8 mouse cellular contexts compared by ENCODE assay signal in genomic region chr11:96354801-96355311, GRCm38 (mm10). TPM values are rescaled to one million over a fixed set of nuclear protein-coding genes. Genes with fewer than 3 reads are reported as not detected.
A peak's percentile ranks its signal among the peaks of the same experiment; 100 is the strongest.
DNase-seq lines count a peak whose midpoint lies in the region; ATAC-seq and TF ChIP-seq lines count a peak whose summit lies in the region.

No protein-coding gene starts in this region.

- WGBS in kidney, embryonic 14.5 days = 4% methylated on average over 9 of the region's 9 CpGs
- WGBS in embryonic facial prominence, embryonic 11.5 days = 4% methylated on average over 9 of the region's 9 CpGs
- WGBS in hindbrain, embryonic 11.5 days = 3% methylated on average over 9 of the region's 9 CpGs
- 12% methylated on average over 9 of the region's 9 CpGs for WGBS in liver, embryonic 15.5 days (ENCODE audit: insufficient replicate concordance)

- ATAC-seq in kidney, embryonic 14.5 days (ENCODE audit: low FRiP score, low TSS enrichment) = no peak
- ATAC-seq in embryonic facial prominence, embryonic 11.5 days (replicated peaks; ENCODE audit: insufficient number of reproducible peaks, low FRiP score, low TSS enrichment, low read depth) = no peak
- ATAC-seq in hindbrain, embryonic 11.5 days (ENCODE audit: low FRiP score) = no peak
- ATAC-seq in liver, embryonic 15.5 days (ENCODE audit: insufficient read depth) = no peak

- H3K4me3 ChIP-seq in kidney, embryonic 14.5 days (ENCODE audit: low read length) = peak overlapping the region; percentile 94
- peak overlapping the region; percentile 24; the same call in 1 of the 2 replicates for H3K4me3 ChIP-seq in embryonic facial prominence, embryonic 11.5 days (ENCODE audit: low read depth, low read length)
- peak overlapping the region; percentile 72 for H3K4me3 ChIP-seq in hindbrain, embryonic 11.5 days (ENCODE audit: low read depth, low read length)
- no peak overlapping the region for H3K4me3 ChIP-seq in liver, embryonic 15.5 days (replicated peaks)
- H3K4me3 ChIP-seq in left cerebral cortex, adult 2 months = no peak overlapping the region

- no peak for TF ChIP-seq CTCF in left cerebral cortex, adult 2 months (IDR thresholded peaks at IDR 0.05)

- H3K4me1 ChIP-seq in kidney, embryonic 14.5 days (ENCODE audit: control insufficient read depth, insufficient read depth, low read length) = peaks cover 19% of the 10 kb centered on the region
- H3K4me1 ChIP-seq in embryonic facial prominence, embryonic 11.5 days (ENCODE audit: control insufficient read depth, insufficient read depth, low read length) = no peaks in the 10 kb centered on the region
- H3K4me1 ChIP-seq in hindbrain, embryonic 11.5 days (replicated peaks; ENCODE audit: control insufficient read depth, insufficient read depth, low read length) = peaks cover 5% of the 10 kb centered on the region; the same call in 1 of the 2 replicates
- H3K4me1 ChIP-seq in liver, embryonic 15.5 days (replicated peaks) = no peaks in the 10 kb centered on the region

- H3K4me2 ChIP-seq in kidney, embryonic 14.5 days (replicated peaks; ENCODE audit: low read depth, low read length) = peak overlapping the region; percentile 91
- peak overlapping the region; percentile 47 for H3K4me2 ChIP-seq in embryonic facial prominence, embryonic 11.5 days (ENCODE audit: low read depth, low read length)
- H3K4me2 ChIP-seq in hindbrain, embryonic 11.5 days (replicated peaks; ENCODE audit: low read depth, low read length) = peak overlapping the region; percentile 63
- peak overlapping the region; percentile 36; the same call in 1 of the 2 replicates for H3K4me2 ChIP-seq in liver, embryonic 15.5 days

- peaks cover 7% of the 10 kb centered on the region; the same call in 1 of the 2 replicates for H3K36me3 ChIP-seq in kidney, embryonic 14.5 days (ENCODE audit: control insufficient read depth, insufficient read depth, low read length)
- no peaks in the 10 kb centered on the region for H3K36me3 ChIP-seq in embryonic facial prominence, embryonic 11.5 days (replicated peaks; ENCODE audit: control insufficient read depth, insufficient read depth, low read depth, low read length)
- no peaks in the 10 kb centered on the region for H3K36me3 ChIP-seq in hindbrain, embryonic 11.5 days (ENCODE audit: control insufficient read depth, insufficient read depth, low read length)
- H3K36me3 ChIP-seq in liver, embryonic 15.5 days (replicated peaks) = no peaks in the 10 kb centered on the region

- intact Hi-C loops in left cerebral cortex, adult 2 months (cut with DNase I) = loop anchor here (5.0 kb wide), 2 partner anchors 38 to 343 kb away; partner anchors contain the start of gene Hoxb4
- intact Hi-C loops in left cerebral cortex, postnatal 36 days (cut with DNase I) = loop anchor here (5.0 kb wide), 1 partner anchor 348 kb away; the partner anchor contains the start of gene Igf2bp1

- peak overlapping the region; percentile 99 for H3K27ac ChIP-seq in kidney, embryonic 14.5 days (ENCODE audit: low read depth, low read length)
- H3K27ac ChIP-seq in embryonic facial prominence, embryonic 11.5 days (replicated peaks; ENCODE audit: low read depth, low read length) = no peak overlapping the region
- H3K27ac ChIP-seq in hindbrain, embryonic 11.5 days (ENCODE audit: low read depth, low read length) = peak overlapping the region; percentile 98
- H3K27ac ChIP-seq in liver, embryonic 15.5 days (replicated peaks) = no peak overlapping the region
- no peak overlapping the region for H3K27ac ChIP-seq in left cerebral cortex, adult 2 months

- H3K27me3 ChIP-seq in kidney, embryonic 14.5 days (ENCODE audit: control insufficient read depth, insufficient read depth, low read length) = no peaks in the 10 kb centered on the region
- peaks cover 64% of the 10 kb centered on the region for H3K27me3 ChIP-seq in embryonic facial prominence, embryonic 11.5 days (ENCODE audit: control insufficient read depth, insufficient read depth, low read length)
- peaks cover 45% of the 10 kb centered on the region for H3K27me3 ChIP-seq in hindbrain, embryonic 11.5 days (ENCODE audit: control insufficient read depth, insufficient read depth, low read length)
- peaks cover 84% of the 10 kb centered on the region for H3K27me3 ChIP-seq in liver, embryonic 15.5 days

- H3K9ac ChIP-seq in kidney, embryonic 14.5 days (ENCODE audit: low read depth, low read length) = peak overlapping the region; percentile 100
- peak overlapping the region; percentile 58; the same call in 1 of the 2 replicates for H3K9ac ChIP-seq in embryonic facial prominence, embryonic 11.5 days (replicated peaks; ENCODE audit: low read length)
- H3K9ac ChIP-seq in hindbrain, embryonic 11.5 days (ENCODE audit: low read depth, low read length) = peak overlapping the region; percentile 98
- H3K9ac ChIP-seq in liver, embryonic 15.5 days = no peak overlapping the region

- H3K9me3 ChIP-seq in kidney, embryonic 14.5 days (ENCODE audit: control insufficient read depth, low read length) = no peaks in the 10 kb centered on the region
- no peaks in the 10 kb centered on the region for H3K9me3 ChIP-seq in embryonic facial prominence, embryonic 11.5 days (replicated peaks; ENCODE audit: control insufficient read depth, low read length)
- no peaks in the 10 kb centered on the region for H3K9me3 ChIP-seq in hindbrain, embryonic 11.5 days (ENCODE audit: control insufficient read depth, low read length)
- no peaks in the 10 kb centered on the region for H3K9me3 ChIP-seq in liver, embryonic 15.5 days (replicated peaks)

- DNase-seq in kidney, postnatal 10 days = no peak
- DNase-seq in embryonic facial prominence, embryonic 11.5 days (ENCODE audit: low spot score) = no peak
- DNase-seq in hindbrain, embryonic 11.5 days (ENCODE audit: low spot score) = no peak
- no peak for DNase-seq in layer of hippocampus, adult 8-10 months (ENCODE audit: low spot score in 2 of 2)
- DNase-seq in left cerebral cortex, adult 2 months (ENCODE audit: extremely low spot score in 1 of 2, low spot score in 2 of 2) = no peak
- DNase-seq in left cerebral cortex, postnatal 36 days (ENCODE audit: low spot score in 2 of 2) = no peak

RNA-seq across cellular contexts. Expression of gene Hoxb2, which starts 4.5 kb away (rescaled TPM):
- polyA plus RNA-seq in kidney, embryonic 14.5 days (2014; fragmentation: Nextera tagmentation; extraction: Ambion mirVana) = 49.9 and 67.2 TPM in 2 replicates
- polyA plus RNA-seq in embryonic facial prominence, embryonic 11.5 days (2014; fragmentation: Nextera tagmentation; extraction: Ambion mirVana) = 6.3 and 8.4 TPM in 2 replicates
- polyA plus RNA-seq in hindbrain, embryonic 11.5 days (2014; fragmentation: Nextera tagmentation; extraction: Ambion mirVana) = 64.9 and 67.5 TPM in 2 replicates
- polyA plus RNA-seq in liver, embryonic 15.5 days (2015; fragmentation: Nextera tagmentation; extraction: Ambion mirVana) = 0.75 and 1.1 TPM in 2 replicates
- not detected for total RNA-seq in layer of hippocampus, adult 8-10 months (2022)
- total RNA-seq in left cerebral cortex, adult 2 months (2021) = not detected
- total RNA-seq in left cerebral cortex, postnatal 36 days (2021) = not detected

RNA-seq across cellular contexts. Expression of gene Hoxb1, which starts 10.7 kb away (rescaled TPM):
- 0.27 and 0.37 TPM in 2 replicates for polyA plus RNA-seq in kidney, embryonic 14.5 days (2014; fragmentation: Nextera tagmentation; extraction: Ambion mirVana)
- polyA plus RNA-seq in embryonic facial prominence, embryonic 11.5 days (2014; fragmentation: Nextera tagmentation; extraction: Ambion mirVana) = 0.26 and 0.97 TPM in 2 replicates
- 7.3 and 8.2 TPM in 2 replicates for polyA plus RNA-seq in hindbrain, embryonic 11.5 days (2014; fragmentation: Nextera tagmentation; extraction: Ambion mirVana)
- polyA plus RNA-seq in liver, embryonic 15.5 days (2015; fragmentation: Nextera tagmentation; extraction: Ambion mirVana) = not detected in 2 replicates
- not detected for total RNA-seq in layer of hippocampus, adult 8-10 months (2022)
- not detected for total RNA-seq in left cerebral cortex, adult 2 months (2021)
- not detected for total RNA-seq in left cerebral cortex, postnatal 36 days (2021)

RNA-seq across cellular contexts. Expression of gene Hoxb3, which starts 31.7 kb away (rescaled TPM):
- 8.2 and 8.6 TPM in 2 replicates for polyA plus RNA-seq in kidney, embryonic 14.5 days (2014; fragmentation: Nextera tagmentation; extraction: Ambion mirVana)
- 0.65 and 0.79 TPM in 2 replicates for polyA plus RNA-seq in embryonic facial prominence, embryonic 11.5 days (2014; fragmentation: Nextera tagmentation; extraction: Ambion mirVana)
- 10.5 and 13.1 TPM in 2 replicates for polyA plus RNA-seq in hindbrain, embryonic 11.5 days (2014; fragmentation: Nextera tagmentation; extraction: Ambion mirVana)
- polyA plus RNA-seq in liver, embryonic 15.5 days (2015; fragmentation: Nextera tagmentation; extraction: Ambion mirVana) = 0.05 and 0.26 TPM in 2 replicates
- not detected for total RNA-seq in layer of hippocampus, adult 8-10 months (2022)
- total RNA-seq in left cerebral cortex, adult 2 months (2021) = not detected
- not detected for total RNA-seq in left cerebral cortex, postnatal 36 days (2021)

RNA-seq across cellular contexts. Expression of gene Hoxb4, which starts 36.8 kb away (rescaled TPM):
- 4.2 and 8.6 TPM in 2 replicates for polyA plus RNA-seq in kidney, embryonic 14.5 days (2014; fragmentation: Nextera tagmentation; extraction: Ambion mirVana)
- polyA plus RNA-seq in embryonic facial prominence, embryonic 11.5 days (2014; fragmentation: Nextera tagmentation; extraction: Ambion mirVana) = 0.18 and 0.24 TPM in 2 replicates
- polyA plus RNA-seq in hindbrain, embryonic 11.5 days (2014; fragmentation: Nextera tagmentation; extraction: Ambion mirVana) = 3.5 and 5.1 TPM in 2 replicates
- polyA plus RNA-seq in liver, embryonic 15.5 days (2015; fragmentation: Nextera tagmentation; extraction: Ambion mirVana) = 0.10 TPM in 2 replicates
- under 1 TPM in 1 of 4 experiments, not detected in 3; 0.13 TPM for total RNA-seq in layer of hippocampus, adult 8-10 months (2022)
- total RNA-seq in left cerebral cortex, adult 2 months (2021) = not detected
- total RNA-seq in left cerebral cortex, postnatal 36 days (2021) = not detected

RNA-seq across cellular contexts. Expression of gene Hoxb5, which starts 51.7 kb away (rescaled TPM):
- 22.1 and 24.3 TPM in 2 replicates for polyA plus RNA-seq in kidney, embryonic 14.5 days (2014; fragmentation: Nextera tagmentation; extraction: Ambion mirVana)
- 0.67 and 2.0 TPM in 2 replicates for polyA plus RNA-seq in embryonic facial prominence, embryonic 11.5 days (2014; fragmentation: Nextera tagmentation; extraction: Ambion mirVana)
- polyA plus RNA-seq in hindbrain, embryonic 11.5 days (2014; fragmentation: Nextera tagmentation; extraction: Ambion mirVana) = 33.1 and 42.5 TPM in 2 replicates
- polyA plus RNA-seq in liver, embryonic 15.5 days (2015; fragmentation: Nextera tagmentation; extraction: Ambion mirVana) = 0.30 and 0.37 TPM in 2 replicates
- total RNA-seq in layer of hippocampus, adult 8-10 months (2022) = not detected
- total RNA-seq in left cerebral cortex, adult 2 months (2021) = not detected
- total RNA-seq in left cerebral cortex, postnatal 36 days (2021) = not detected

Comparison
In these comparisons a context has a peak if more than half of its experiments do, and no peak if none do; other contexts are left out.
1. H3K27ac ChIP-seq: peak in kidney, embryonic 14.5 days (single experiment) and hindbrain, embryonic 11.5 days (single experiment); none in embryonic facial prominence, embryonic 11.5 days (single experiment), liver, embryonic 15.5 days (single experiment) and left cerebral cortex, adult 2 months (single experiment).
2. H3K4me2 ChIP-seq: peak in every context shown above with its lines; median percentile 91 in kidney, embryonic 14.5 days; 63 in hindbrain, embryonic 11.5 days; 47 in embryonic facial prominence, embryonic 11.5 days; 36 in liver, embryonic 15.5 days.
3. H3K4me3 ChIP-seq: peak in kidney, embryonic 14.5 days (single experiment), embryonic facial prominence, embryonic 11.5 days (single experiment) and hindbrain, embryonic 11.5 days (single experiment); none in liver, embryonic 15.5 days (single experiment) and left cerebral cortex, adult 2 months (single experiment).